Mouse (Mus musculus): ENCODE data around the gene Ube2e2. TPM values are rescaled to one million over a fixed set of nuclear protein-coding genes. Genes with fewer than 3 reads are reported as not detected.

Gene Ube2e2
- polyA plus RNA-seq, 1 experiment: 37.7 TPM

DNA sequence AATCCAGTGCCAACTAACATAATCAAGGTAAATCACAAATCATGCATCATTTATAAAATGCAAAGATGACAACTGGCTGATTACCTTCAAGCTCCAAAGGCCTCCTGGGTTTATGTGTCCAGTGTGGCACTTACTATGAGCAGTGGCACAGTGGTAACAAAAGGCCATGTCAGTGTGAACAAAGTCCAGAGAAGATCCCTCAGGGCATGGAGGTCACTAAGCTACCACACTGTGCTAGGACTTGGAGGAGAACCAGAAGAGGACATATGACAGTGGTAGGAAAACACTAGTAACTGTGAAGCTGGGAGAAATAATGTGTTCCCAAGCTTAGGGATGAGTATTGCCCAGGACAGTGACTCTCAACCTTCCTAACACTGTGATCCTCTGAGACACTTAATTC is 97.2 kb downstream of the Ube2e2 start:
- no peaks in the 10 kb centered on the region for H3K27me3 ChIP-seq (ENCODE audit: control insufficient read depth, insufficient read depth, insufficient read length)
- TF ChIP-seq MYOD1 (IDR thresholded peaks at IDR 0.05; ENCODE audit: control insufficient read depth in 1 of 3, insufficient read length in 2 of 3, low read depth in 2 of 3) (no peak), TCF12 (IDR thresholded peaks at IDR 0.05; ENCODE audit: insufficient read depth, poor library complexity, severe bottlenecking) (no peak), MAX (IDR thresholded peaks at IDR 0.05; ENCODE audit: low read depth) (no peak), MYOG (IDR thresholded peaks at IDR 0.05; ENCODE audit: control insufficient read depth in 1 of 3, insufficient read depth in 1 of 3, insufficient read length in 2 of 3, low read depth in 2 of 3) (no peak), POLR2A (IDR thresholded peaks at IDR 0.05; ENCODE audit: insufficient read length, low read depth) (no peak), REST (IDR thresholded peaks at IDR 0.05; ENCODE audit: insufficient read depth, insufficient read length) (no peak), USF1 (IDR thresholded peaks at IDR 0.05; ENCODE audit: low read depth) (no peak), SRF (IDR thresholded peaks at IDR 0.05; ENCODE audit: control insufficient read depth, insufficient read length, low read depth) (no peak), TCF3 (IDR thresholded peaks at IDR 0.05; ENCODE audit: insufficient read length, low read depth) (no peak), CEBPB (IDR thresholded peaks at IDR 0.05; ENCODE audit: insufficient read depth, poor library complexity, severe bottlenecking) (no peak), E2F4 (IDR thresholded peaks at IDR 0.05; ENCODE audit: insufficient read depth) (no peak), POLR2AphosphoS2 (IDR thresholded peaks at IDR 0.05; ENCODE audit: insufficient read length, low read depth) (no peak)
- H3ac ChIP-seq (ENCODE audit: control insufficient read depth, insufficient read length): no peak overlapping the region
- H3K36me3 ChIP-seq (ENCODE audit: control insufficient read depth, insufficient read depth): no peaks in the 10 kb centered on the region
- H3K4me3 ChIP-seq: no peak overlapping the region
- H3K4me2 ChIP-seq (ENCODE audit: low read depth): no peak overlapping the region
- H3K79me2 ChIP-seq (ENCODE audit: control insufficient read depth, insufficient read depth): no peaks in the 10 kb centered on the region

GRCm38 (mm10) chr14:18795787-18796186 is 98.3 kb downstream of the Ube2e2 start:
- Histone ChIP-seq H3K4me3 (no peak overlapping the region), H3ac (ENCODE audit: control insufficient read depth, insufficient read length) (no peak overlapping the region), H3K27me3 (ENCODE audit: control insufficient read depth, insufficient read depth, insufficient read length) (no peaks in the 10 kb centered on the region), H3K36me3 (ENCODE audit: control insufficient read depth, insufficient read depth) (no peaks in the 10 kb centered on the region), H3K4me2 (ENCODE audit: low read depth) (no peak overlapping the region), H3K79me2 (ENCODE audit: control insufficient read depth, insufficient read depth) (no peaks in the 10 kb centered on the region)
- no peak for TF ChIP-seq REST (IDR thresholded peaks at IDR 0.05; ENCODE audit: insufficient read depth, insufficient read length)
- no peak for TF ChIP-seq E2F4 (IDR thresholded peaks at IDR 0.05; ENCODE audit: insufficient read depth)
- TF ChIP-seq MYOD1 (IDR thresholded peaks at IDR 0.05; ENCODE audit: control insufficient read depth in 1 of 3, insufficient read length in 2 of 3, low read depth in 2 of 3): no peak
- no peak for TF ChIP-seq POLR2AphosphoS2 (IDR thresholded peaks at IDR 0.05; ENCODE audit: insufficient read length, low read depth)
- no peak for TF ChIP-seq TCF12 (IDR thresholded peaks at IDR 0.05; ENCODE audit: insufficient read depth, poor library complexity, severe bottlenecking)
- no peak for TF ChIP-seq MYOG (IDR thresholded peaks at IDR 0.05; ENCODE audit: control insufficient read depth in 1 of 3, insufficient read depth in 1 of 3, insufficient read length in 2 of 3, low read depth in 2 of 3)
- TF ChIP-seq POLR2A (IDR thresholded peaks at IDR 0.05; ENCODE audit: insufficient read length, low read depth): no peak
- no peak for TF ChIP-seq TCF3 (IDR thresholded peaks at IDR 0.05; ENCODE audit: insufficient read length, low read depth)

DNA sequence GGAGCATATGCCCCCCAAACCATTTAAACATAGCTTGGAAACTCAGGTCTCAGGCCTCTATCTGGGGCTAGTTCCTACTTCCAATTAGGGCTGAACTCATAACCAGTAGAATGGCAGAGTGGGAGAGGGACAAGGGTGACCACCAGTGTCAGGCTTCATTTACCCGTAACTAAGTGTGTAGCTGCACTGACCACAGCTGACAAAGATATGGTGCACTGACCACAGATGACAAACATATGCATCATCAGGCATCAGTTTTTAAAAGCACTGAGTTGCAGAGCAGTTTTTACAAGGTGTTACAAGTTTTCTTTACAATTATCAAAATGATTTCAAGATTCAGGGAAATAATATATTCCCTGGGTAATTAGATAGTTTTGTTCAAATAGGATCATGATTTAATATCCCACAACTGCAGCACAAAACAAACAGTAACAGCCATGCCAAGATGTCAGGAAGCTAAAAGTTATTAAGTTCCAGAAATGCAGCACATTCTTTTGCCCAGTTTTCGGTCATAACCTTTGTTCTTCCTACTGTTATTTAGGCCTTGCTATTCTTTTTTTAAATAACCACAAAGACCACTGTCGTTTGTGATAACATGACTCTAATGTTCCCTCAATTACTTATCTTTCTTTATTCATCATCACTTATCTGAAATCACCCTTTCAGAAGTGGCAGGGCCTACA is 114.9 kb downstream of the Ube2e2 start:
- H3K27me3 ChIP-seq (ENCODE audit: control insufficient read depth, insufficient read depth, insufficient read length): no peaks in the 10 kb centered on the region
- no peak overlapping the region for H3ac ChIP-seq (ENCODE audit: control insufficient read depth, insufficient read length)
- H3K4me2 ChIP-seq (ENCODE audit: low read depth): peak overlapping the region; percentile 49
- no peak overlapping the region for H3K4me3 ChIP-seq
- H3K79me2 ChIP-seq (ENCODE audit: control insufficient read depth, insufficient read depth): peaks cover 3% of the 10 kb centered on the region
- H3K36me3 ChIP-seq (ENCODE audit: control insufficient read depth, insufficient read depth): no peaks in the 10 kb centered on the region
- TF ChIP-seq MYOD1 (IDR thresholded peaks at IDR 0.05; ENCODE audit: control insufficient read depth in 1 of 3, insufficient read length in 2 of 3, low read depth in 2 of 3) (peak in 2 of 3 experiments; percentile 34 to 71), MYOG (IDR thresholded peaks at IDR 0.05; ENCODE audit: control insufficient read depth in 1 of 3, insufficient read depth in 1 of 3, insufficient read length in 2 of 3, low read depth in 2 of 3) (peak in 1 of 3 experiments; percentile 51), TCF12 (IDR thresholded peaks at IDR 0.05; ENCODE audit: insufficient read depth, poor library complexity, severe bottlenecking) (peak; percentile 6), TCF3 (IDR thresholded peaks at IDR 0.05; ENCODE audit: insufficient read length, low read depth) (no peak)

DNA sequence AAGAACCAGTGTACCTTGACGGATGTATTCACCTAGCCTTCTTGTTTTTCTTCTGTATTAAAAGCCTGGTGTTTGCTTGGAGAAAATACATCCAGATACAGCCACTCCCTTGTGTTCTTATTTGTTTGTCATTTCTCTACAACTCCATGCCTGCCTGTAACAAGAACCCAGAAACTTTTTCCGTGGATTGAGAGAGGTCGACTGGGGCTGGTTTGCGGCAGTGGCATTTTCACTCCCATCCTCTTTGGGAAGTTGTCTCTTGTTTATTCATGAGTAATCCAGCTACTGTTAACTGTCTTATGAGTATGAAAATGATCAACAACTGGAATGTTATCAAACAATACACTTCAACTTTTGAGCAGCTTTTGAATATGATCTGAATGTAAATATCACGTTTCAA is 115.8 kb downstream of the Ube2e2 start:
- Histone ChIP-seq H3K4me2 (ENCODE audit: low read depth) (peak overlapping the region; percentile 49), H3ac (ENCODE audit: control insufficient read depth, insufficient read length) (no peak overlapping the region), H3K79me2 (ENCODE audit: control insufficient read depth, insufficient read depth) (peaks cover 4% of the 10 kb centered on the region), H3K4me3 (no peak overlapping the region), H3K36me3 (ENCODE audit: control insufficient read depth, insufficient read depth) (no peaks in the 10 kb centered on the region), H3K27me3 (ENCODE audit: control insufficient read depth, insufficient read depth, insufficient read length) (no peaks in the 10 kb centered on the region)
- TF ChIP-seq MAX (IDR thresholded peaks at IDR 0.05; ENCODE audit: low read depth) (no peak), TCF3 (IDR thresholded peaks at IDR 0.05; ENCODE audit: insufficient read length, low read depth) (no peak), USF1 (IDR thresholded peaks at IDR 0.05; ENCODE audit: low read depth) (no peak), MYOG (IDR thresholded peaks at IDR 0.05; ENCODE audit: control insufficient read depth in 1 of 3, insufficient read depth in 1 of 3, insufficient read length in 2 of 3, low read depth in 2 of 3) (no peak), TCF12 (IDR thresholded peaks at IDR 0.05; ENCODE audit: insufficient read depth, poor library complexity, severe bottlenecking) (no peak), E2F4 (IDR thresholded peaks at IDR 0.05; ENCODE audit: insufficient read depth) (no peak), POLR2AphosphoS2 (IDR thresholded peaks at IDR 0.05; ENCODE audit: insufficient read length, low read depth) (no peak), CEBPB (IDR thresholded peaks at IDR 0.05; ENCODE audit: insufficient read depth, poor library complexity, severe bottlenecking) (no peak), REST (IDR thresholded peaks at IDR 0.05; ENCODE audit: insufficient read depth, insufficient read length) (no peak), POLR2A (IDR thresholded peaks at IDR 0.05; ENCODE audit: insufficient read length, low read depth) (no peak), MYOD1 (IDR thresholded peaks at IDR 0.05; ENCODE audit: control insufficient read depth in 1 of 3, insufficient read length in 2 of 3, low read depth in 2 of 3) (no peak), SRF (IDR thresholded peaks at IDR 0.05; ENCODE audit: control insufficient read depth, insufficient read length, low read depth) (no peak)
